Mouse (Mus musculus): ENCODE measurements around the gene Ryr3. TPM values are rescaled to one million over a fixed set of nuclear protein-coding genes. Genes with fewer than 3 reads are reported as not detected.

Gene Ryr3
- polyA plus RNA-seq, 1 experiment from 2014 or later: 1.4 TPM

DNA sequence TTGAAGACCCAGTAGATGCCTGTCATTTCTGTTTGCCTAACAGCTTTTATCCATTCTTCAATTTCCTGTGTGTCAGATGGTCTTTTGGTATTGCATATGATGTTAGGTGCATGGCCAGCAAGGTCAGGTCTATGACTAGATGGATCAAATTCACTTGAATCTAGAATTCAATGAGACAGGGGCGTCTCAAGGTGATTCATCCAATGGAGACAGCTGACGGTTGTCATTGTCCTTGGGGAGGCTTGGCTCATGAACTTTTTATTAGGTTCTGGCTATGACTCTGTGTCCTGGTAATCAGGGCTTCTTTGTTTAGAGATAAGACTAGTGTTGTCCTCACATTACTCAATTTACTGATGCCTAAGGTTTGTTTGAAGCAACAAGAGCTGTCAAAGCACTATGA lies 454.9 kb downstream of the Ryr3 start:
- DNase-seq (ENCODE audit: low spot score) (no peak), ATAC-seq (replicated peaks; ENCODE audit: insufficient number of reproducible peaks, low FRiP score, low TSS enrichment, low read depth) (no peak)
- Histone ChIP-seq H3K9me3 (replicated peaks; ENCODE audit: control insufficient read depth, low read length) (no peaks in the 10 kb centered on the region), H3K4me1 (ENCODE audit: control insufficient read depth, insufficient read depth, low read length) (no peaks in the 10 kb centered on the region), H3K27me3 (ENCODE audit: control insufficient read depth, insufficient read depth, low read length) (no peaks in the 10 kb centered on the region), H3K36me3 (replicated peaks; ENCODE audit: control insufficient read depth, insufficient read depth, low read depth, low read length) (no peaks in the 10 kb centered on the region), H3K9ac (replicated peaks; ENCODE audit: low read length) (no peak overlapping the region), H3K27ac (replicated peaks; ENCODE audit: low read depth, low read length) (no peak overlapping the region), H3K4me3 (ENCODE audit: low read depth, low read length) (no peak overlapping the region), H3K4me2 (ENCODE audit: low read depth, low read length) (no peak overlapping the region)
- 70% methylated on average over 2 of the region's 2 CpGs for WGBS

DNA sequence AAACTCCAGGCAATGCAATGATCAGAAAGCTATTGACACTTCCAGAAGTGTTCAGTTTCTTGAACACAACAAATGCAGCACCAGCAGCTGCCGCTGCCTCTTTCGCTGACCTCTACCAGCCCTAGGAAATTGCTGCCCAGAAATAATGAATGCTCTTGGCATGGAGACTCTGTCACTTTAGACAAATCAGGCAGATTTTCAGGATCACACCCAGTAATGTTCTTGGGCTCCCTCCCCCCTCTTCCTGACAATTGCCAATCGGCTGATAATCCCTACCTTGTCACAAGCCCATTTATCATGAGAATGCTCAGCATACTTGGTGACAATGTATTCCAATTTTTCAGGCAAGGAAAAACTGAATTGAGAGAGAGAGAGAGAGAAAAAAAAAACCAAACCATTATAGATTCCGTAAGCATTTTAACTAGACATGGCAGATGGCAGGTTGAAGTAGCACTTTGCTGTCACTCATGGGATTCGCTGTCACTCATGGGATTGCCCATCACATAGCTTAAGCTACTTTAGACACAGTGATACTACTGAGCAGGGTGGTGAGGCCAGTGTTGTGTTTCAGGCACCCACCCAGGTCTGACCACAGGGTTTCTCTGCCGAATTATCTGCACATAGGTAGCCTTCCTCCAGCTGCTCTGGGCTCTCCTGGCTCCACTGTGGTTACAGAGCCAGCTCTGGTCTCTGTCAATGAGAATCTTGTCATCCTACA lies 455.5 kb downstream of the Ryr3 start:
- Histone ChIP-seq H3K36me3 (replicated peaks; ENCODE audit: control insufficient read depth, insufficient read depth, low read depth, low read length) (no peaks in the 10 kb centered on the region), H3K9ac (replicated peaks; ENCODE audit: low read length) (no peak overlapping the region), H3K27ac (replicated peaks; ENCODE audit: low read depth, low read length) (no peak overlapping the region), H3K4me3 (ENCODE audit: low read depth, low read length) (no peak overlapping the region), H3K27me3 (ENCODE audit: control insufficient read depth, insufficient read depth, low read length) (no peaks in the 10 kb centered on the region), H3K9me3 (replicated peaks; ENCODE audit: control insufficient read depth, low read length) (no peaks in the 10 kb centered on the region), H3K4me2 (ENCODE audit: low read depth, low read length) (no peak overlapping the region), H3K4me1 (ENCODE audit: control insufficient read depth, insufficient read depth, low read length) (no peaks in the 10 kb centered on the region)
- DNase-seq (ENCODE audit: low spot score) (no peak), ATAC-seq (replicated peaks; ENCODE audit: insufficient number of reproducible peaks, low FRiP score, low TSS enrichment, low read depth) (no peak)
- 76% methylated on average over 6 of the region's 6 CpGs for WGBS

DNA sequence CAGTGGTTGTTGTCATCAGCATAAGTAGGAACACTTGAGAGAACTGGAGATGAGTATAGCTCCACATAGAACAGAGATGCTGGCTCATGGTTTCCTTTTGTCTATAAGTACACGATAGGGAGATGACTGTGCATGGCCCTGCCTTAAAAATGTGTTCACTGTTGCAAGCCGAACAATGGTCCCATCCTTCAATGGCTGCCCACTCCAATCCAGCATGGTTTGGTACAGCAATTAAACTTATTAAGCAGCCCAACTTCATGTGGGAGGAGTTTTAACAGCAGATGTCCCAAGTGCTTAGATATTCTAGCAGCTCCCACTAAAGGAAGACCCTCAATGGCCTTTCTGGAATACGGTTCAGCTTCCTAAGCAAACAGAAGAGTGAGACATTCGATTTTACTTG lies 456.2 kb downstream of the Ryr3 start:
- Histone ChIP-seq H3K4me3 (ENCODE audit: low read depth, low read length) (no peak overlapping the region), H3K27me3 (ENCODE audit: control insufficient read depth, insufficient read depth, low read length) (no peaks in the 10 kb centered on the region), H3K36me3 (replicated peaks; ENCODE audit: control insufficient read depth, insufficient read depth, low read depth, low read length) (no peaks in the 10 kb centered on the region), H3K9ac (replicated peaks; ENCODE audit: low read length) (no peak overlapping the region), H3K4me1 (ENCODE audit: control insufficient read depth, insufficient read depth, low read length) (no peaks in the 10 kb centered on the region), H3K27ac (replicated peaks; ENCODE audit: low read depth, low read length) (no peak overlapping the region), H3K9me3 (replicated peaks; ENCODE audit: control insufficient read depth, low read length) (no peaks in the 10 kb centered on the region), H3K4me2 (ENCODE audit: low read depth, low read length) (no peak overlapping the region)
- no peak for DNase-seq (ENCODE audit: low spot score)
- ATAC-seq (replicated peaks; ENCODE audit: insufficient number of reproducible peaks, low FRiP score, low TSS enrichment, low read depth): no peak
- WGBS: 67% methylated on average over 4 of the region's 4 CpGs

DNA sequence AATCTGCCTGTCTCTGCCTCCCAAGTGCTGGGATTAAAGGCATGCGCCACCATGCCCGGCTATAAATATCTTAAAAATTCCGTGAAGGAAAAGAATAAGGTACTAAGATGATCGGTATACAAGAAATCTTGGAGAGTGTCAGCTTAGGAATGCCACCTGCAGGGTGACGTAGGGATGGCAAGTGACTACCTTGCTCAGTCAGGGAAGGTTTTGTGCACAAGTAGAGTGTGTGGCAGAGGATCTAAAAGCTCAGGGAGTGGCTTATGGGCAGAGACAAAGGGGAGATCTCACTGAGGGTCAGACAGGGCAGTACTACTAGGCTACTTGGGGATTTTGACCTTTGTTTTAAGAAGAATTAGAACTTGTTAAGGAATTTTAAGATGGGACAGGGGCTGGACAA lies 457.2 kb downstream of the Ryr3 start:
- Histone ChIP-seq H3K27me3 (ENCODE audit: control insufficient read depth, insufficient read depth, low read length) (no peaks in the 10 kb centered on the region), H3K4me1 (ENCODE audit: control insufficient read depth, insufficient read depth, low read length) (no peaks in the 10 kb centered on the region), H3K9me3 (replicated peaks; ENCODE audit: control insufficient read depth, low read length) (no peaks in the 10 kb centered on the region), H3K4me3 (ENCODE audit: low read depth, low read length) (no peak overlapping the region), H3K4me2 (ENCODE audit: low read depth, low read length) (no peak overlapping the region), H3K9ac (replicated peaks; ENCODE audit: low read length) (no peak overlapping the region), H3K36me3 (replicated peaks; ENCODE audit: control insufficient read depth, insufficient read depth, low read depth, low read length) (no peaks in the 10 kb centered on the region), H3K27ac (replicated peaks; ENCODE audit: low read depth, low read length) (no peak overlapping the region)
- DNase-seq (ENCODE audit: low spot score): no peak
- ATAC-seq (replicated peaks; ENCODE audit: insufficient number of reproducible peaks, low FRiP score, low TSS enrichment, low read depth): no peak
- WGBS: 75% methylated on average over 5 of the region's 5 CpGs

DNA sequence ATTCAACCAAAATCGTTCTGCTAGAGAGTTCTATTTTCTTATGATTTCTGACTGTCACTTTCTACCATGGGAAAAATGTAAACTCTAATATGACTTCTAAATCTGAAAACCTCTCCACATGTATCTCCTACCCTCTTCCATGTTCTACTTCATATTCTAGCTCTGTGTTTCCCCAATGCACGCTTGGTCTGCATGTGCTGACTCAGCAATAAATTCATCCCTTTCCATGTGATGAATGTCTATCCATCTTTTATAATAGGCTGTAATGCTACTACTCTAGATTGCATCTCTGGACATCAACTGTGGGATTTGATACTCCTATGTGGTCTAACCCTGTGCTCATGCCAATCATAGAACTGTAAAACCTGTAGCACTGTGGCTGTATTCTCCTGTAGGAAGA lies 458.2 kb downstream of the Ryr3 start:
- 84% methylated on average over 2 of the region's 2 CpGs for WGBS
- H3K27ac ChIP-seq (replicated peaks; ENCODE audit: low read depth, low read length): no peak overlapping the region
- no peaks in the 10 kb centered on the region for H3K4me1 ChIP-seq (ENCODE audit: control insufficient read depth, insufficient read depth, low read length)
- no peaks in the 10 kb centered on the region for H3K36me3 ChIP-seq (replicated peaks; ENCODE audit: control insufficient read depth, insufficient read depth, low read depth, low read length)
- no peak overlapping the region for H3K4me2 ChIP-seq (ENCODE audit: low read depth, low read length)
- DNase-seq (ENCODE audit: low spot score): no peak
- no peaks in the 10 kb centered on the region for H3K27me3 ChIP-seq (ENCODE audit: control insufficient read depth, insufficient read depth, low read length)
- no peak for ATAC-seq (replicated peaks; ENCODE audit: insufficient number of reproducible peaks, low FRiP score, low TSS enrichment, low read depth)
- H3K9me3 ChIP-seq (replicated peaks; ENCODE audit: control insufficient read depth, low read length): no peaks in the 10 kb centered on the region
- no peak overlapping the region for H3K4me3 ChIP-seq (ENCODE audit: low read depth, low read length)
- no peak overlapping the region for H3K9ac ChIP-seq (replicated peaks; ENCODE audit: low read length)

DNA sequence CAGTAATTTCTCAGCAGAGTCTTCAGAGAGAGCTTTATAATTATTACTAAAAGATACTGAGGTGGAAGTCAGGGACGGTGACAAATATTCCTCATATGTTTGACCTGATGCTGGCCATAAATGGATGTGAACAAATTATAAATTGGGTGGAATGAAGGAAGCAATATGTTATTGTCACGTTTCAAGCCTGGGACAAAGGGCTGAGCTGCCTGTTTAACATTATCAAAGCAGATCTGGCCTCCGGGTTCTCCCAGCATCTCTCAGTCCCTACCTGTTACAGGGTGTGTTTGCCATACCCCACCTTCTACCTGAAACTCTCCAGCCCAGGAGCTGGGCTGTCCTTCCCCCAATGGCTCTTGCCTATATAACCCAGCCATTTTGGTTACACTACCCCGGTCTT lies 463.6 kb downstream of the Ryr3 start:
- Histone ChIP-seq H3K9me3 (replicated peaks; ENCODE audit: control insufficient read depth, low read length) (no peaks in the 10 kb centered on the region), H3K4me3 (ENCODE audit: low read depth, low read length) (no peak overlapping the region), H3K27ac (replicated peaks; ENCODE audit: low read depth, low read length) (no peak overlapping the region), H3K4me1 (ENCODE audit: control insufficient read depth, insufficient read depth, low read length) (no peaks in the 10 kb centered on the region), H3K36me3 (replicated peaks; ENCODE audit: control insufficient read depth, insufficient read depth, low read depth, low read length) (no peaks in the 10 kb centered on the region), H3K27me3 (ENCODE audit: control insufficient read depth, insufficient read depth, low read length) (no peaks in the 10 kb centered on the region), H3K9ac (replicated peaks; ENCODE audit: low read length) (no peak overlapping the region), H3K4me2 (ENCODE audit: low read depth, low read length) (no peak overlapping the region)
- ATAC-seq (replicated peaks; ENCODE audit: insufficient number of reproducible peaks, low FRiP score, low TSS enrichment, low read depth) (no peak), DNase-seq (ENCODE audit: low spot score) (no peak)
- WGBS: 82% methylated on average over 4 of the region's 4 CpGs

DNA sequence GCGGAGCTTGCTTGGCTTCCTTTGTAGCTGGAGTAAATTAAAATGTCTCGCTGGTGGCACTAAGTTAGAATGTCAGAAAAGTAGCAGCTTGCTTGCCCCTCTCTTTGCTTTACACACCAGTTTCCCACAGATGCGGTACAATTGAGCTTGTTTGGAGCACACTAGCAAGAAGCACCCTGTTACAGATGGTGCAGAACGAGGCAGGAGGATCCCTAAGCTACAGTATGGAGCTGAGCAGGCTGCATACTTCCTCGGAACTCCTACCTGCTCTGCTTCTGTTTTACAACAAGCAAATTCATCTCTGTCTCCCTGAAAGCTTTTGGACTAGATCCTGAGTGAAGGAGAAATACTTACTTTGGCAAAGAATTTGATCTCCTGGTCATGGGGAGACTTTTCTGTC lies 465.5 kb downstream of the Ryr3 start:
- H3K9ac ChIP-seq (replicated peaks; ENCODE audit: low read length): no peak overlapping the region
- no peak overlapping the region for H3K4me3 ChIP-seq (ENCODE audit: low read depth, low read length)
- H3K27me3 ChIP-seq (ENCODE audit: control insufficient read depth, insufficient read depth, low read length): no peaks in the 10 kb centered on the region
- no peak overlapping the region for H3K4me2 ChIP-seq (ENCODE audit: low read depth, low read length)
- no peaks in the 10 kb centered on the region for H3K9me3 ChIP-seq (replicated peaks; ENCODE audit: control insufficient read depth, low read length)
- H3K4me1 ChIP-seq (ENCODE audit: control insufficient read depth, insufficient read depth, low read length): no peaks in the 10 kb centered on the region
- WGBS: 85% methylated on average over 5 of the region's 5 CpGs
- H3K36me3 ChIP-seq (replicated peaks; ENCODE audit: control insufficient read depth, insufficient read depth, low read depth, low read length): no peaks in the 10 kb centered on the region
- no peak overlapping the region for H3K27ac ChIP-seq (replicated peaks; ENCODE audit: low read depth, low read length)
- ATAC-seq (replicated peaks; ENCODE audit: insufficient number of reproducible peaks, low FRiP score, low TSS enrichment, low read depth) (no peak), DNase-seq (ENCODE audit: low spot score) (no peak)

DNA sequence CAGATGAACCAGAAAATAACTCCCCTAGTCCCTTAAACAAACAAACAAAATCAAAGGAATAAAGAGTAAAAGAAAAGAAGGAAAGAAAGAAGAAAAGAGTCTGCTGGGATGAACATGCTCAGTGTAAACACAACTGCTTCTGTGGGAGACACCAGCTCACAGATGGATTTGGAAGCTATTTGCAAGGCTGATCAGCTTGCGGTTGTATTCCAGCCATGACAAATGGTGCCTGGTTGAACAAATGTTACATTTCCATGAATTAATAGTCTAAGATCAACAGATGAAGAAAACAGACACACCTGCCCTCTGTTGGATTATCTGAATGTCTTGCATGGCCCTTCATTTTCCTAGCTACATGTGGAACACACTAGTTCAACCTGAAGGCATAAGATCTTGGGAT lies 468.4 kb downstream of the Ryr3 start:
- ATAC-seq (replicated peaks; ENCODE audit: insufficient number of reproducible peaks, low FRiP score, low TSS enrichment, low read depth) (no peak), DNase-seq (ENCODE audit: low spot score) (no peak)
- Histone ChIP-seq H3K36me3 (replicated peaks; ENCODE audit: control insufficient read depth, insufficient read depth, low read depth, low read length) (no peaks in the 10 kb centered on the region), H3K4me3 (ENCODE audit: low read depth, low read length) (no peak overlapping the region), H3K9me3 (replicated peaks; ENCODE audit: control insufficient read depth, low read length) (no peaks in the 10 kb centered on the region), H3K4me1 (ENCODE audit: control insufficient read depth, insufficient read depth, low read length) (no peaks in the 10 kb centered on the region), H3K27ac (replicated peaks; ENCODE audit: low read depth, low read length) (no peak overlapping the region), H3K4me2 (ENCODE audit: low read depth, low read length) (no peak overlapping the region), H3K27me3 (ENCODE audit: control insufficient read depth, insufficient read depth, low read length) (no peaks in the 10 kb centered on the region), H3K9ac (replicated peaks; ENCODE audit: low read length) (no peak overlapping the region)
- WGBS: 87% methylated on average over 1 of the region's 1 CpGs
